Mouse (Mus musculus) E14TG2a.4 (cell line): Measurements from ENCODE around the gene Abcd1.

Source experiments
- CTCF ChIP-seq: conservative IDR thresholded peaks from 2 replicates; pipeline ENCODE4 v1.5.1; 2014; ENCODE audit warnings: low read length
- NANOG ChIP-seq: IDR thresholded peaks from 2 replicates; pipeline ENCODE4 v1.6.1; 2014; ENCODE audit warnings: borderline replicate concordance, low read length, mixed read lengths

- no peak for TF ChIP-seq CTCF
- TF ChIP-seq NANOG = no peak
These were observed 1.3 kb downstream of the Abcd1 start for GRCm38 (mm10) chrX:73717667-73718066.
